Mouse (Mus musculus) kidney, adult 2 months (tissue): ENCODE measurements around the gene Gsg1l2. TPM values are rescaled to one million over a fixed set of nuclear protein-coding genes. Genes with fewer than 3 reads are reported as not detected.

Source experiments
- DNase-seq: peaks from one replicate; pipeline ENCODE4 v3.0.0; 2021
- H3K27ac ChIP-seq: fragments of 200-500 bp; 2 replicates; pipeline ENCODE4 v1.5.1; 2012; ENCODE audit warnings: low read depth, low read length, control low read depth, inconsistent platforms; ENCODE audit not compliant: insufficient read depth
- H3K27me3 ChIP-seq: fragments of 200-500 bp; replicated peaks from 2 replicates; pipeline ENCODE4 v1.6.1; 2012; ENCODE audit warnings: mild to moderate bottlenecking, moderate library complexity, low read length, inconsistent platforms; ENCODE audit not compliant: control insufficient read depth, insufficient read depth
- H3K36me3 ChIP-seq: fragments of 200-500 bp; 2 replicates; pipeline ENCODE4 v1.6.1; 2012; ENCODE audit warnings: mild to moderate bottlenecking, moderate library complexity, low read length, inconsistent platforms; ENCODE audit not compliant: control insufficient read depth, insufficient read depth
- H3K4me1 ChIP-seq: fragments of 200-500 bp; 2 replicates; pipeline ENCODE4 v1.6.1; 2011; ENCODE audit warnings: low read length; ENCODE audit not compliant: control insufficient read depth, insufficient read depth
- H3K4me3 ChIP-seq: fragments of 200-500 bp; 2 replicates; pipeline ENCODE4 v1.5.1; 2011; ENCODE audit warnings: mild to moderate bottlenecking, low read depth, low read length, control low read depth; ENCODE audit not compliant: insufficient read depth
- CTCF ChIP-seq: fragments of 200-500 bp; conservative IDR thresholded peaks from 2 replicates; pipeline ENCODE4 v1.5.1; 2011; ENCODE audit warnings: low read depth, mild to moderate bottlenecking, control low read depth, low read length, moderate library complexity, mixed read lengths; ENCODE audit not compliant: insufficient read depth, insufficient read length
- POLR2A ChIP-seq: fragments of 200-500 bp; IDR thresholded peaks from one replicate; pipeline ENCODE4 v1.6.1; 2011; ENCODE audit warnings: low read depth, low read length, control low read depth
- WGBS: fragments of 180-500 bp; shearing (Covaris S2); methylation state at CpG from one replicate; pipeline ENCODE4 v1.1.7; 2018; 5-methylcytosine and 5-hydroxymethylcytosine counted together
- polyA plus RNA-seq: library from polyadenylated mRNA; depleted of rRNA; stranded (reverse); fragments of >200 nt; gene quantifications from 2 replicates; pipeline ENCODE4 v1.2.3, GENCODE M21; 2012; rRNA removed

The Gsg1l2 gene
- polyA plus RNA-seq, 1 experiment = not detected

GRCm38 (mm10) chr11:67819604-67820003 lies 45.2 kb downstream of the Gsg1l2 start:
- H3K36me3 ChIP-seq = no peaks in the 10 kb centered on the region
- no peak overlapping the region for H3K4me3 ChIP-seq
- no peak for TF ChIP-seq POLR2A
- TF ChIP-seq CTCF = peak; percentile 36
- WGBS = 8% methylated on average over 5 of the region's 5 CpGs
- no peaks in the 10 kb centered on the region; the same call in 1 of the 2 replicates for H3K4me1 ChIP-seq
- H3K27ac ChIP-seq = no peak overlapping the region
- peak; percentile 33 for DNase-seq
- no peaks in the 10 kb centered on the region for H3K27me3 ChIP-seq

GRCm38 (mm10) chr11:67820221-67820620 lies 45.8 kb downstream of the Gsg1l2 start:
- Histone ChIP-seq H3K36me3 (no peaks in the 10 kb centered on the region), H3K27ac (no peak overlapping the region), H3K4me1 (no peaks in the 10 kb centered on the region; the same call in 1 of the 2 replicates), H3K27me3 (no peaks in the 10 kb centered on the region), H3K4me3 (no peak overlapping the region)
- WGBS = 24% methylated on average over 4 of the region's 4 CpGs
- TF ChIP-seq CTCF = peak; percentile 51
- TF ChIP-seq POLR2A = no peak
- peak; percentile 19 for DNase-seq

- H3K4me1 ChIP-seq = no peaks in the 10 kb centered on the region; the same call in 1 of the 2 replicates
- no peaks in the 10 kb centered on the region for H3K36me3 ChIP-seq
- no peaks in the 10 kb centered on the region for H3K27me3 ChIP-seq
- WGBS = 92% methylated on average over 6 of the region's 6 CpGs
- TF ChIP-seq CTCF (no peak), POLR2A (no peak)
- H3K27ac ChIP-seq = no peak overlapping the region
- DNase-seq = no peak
- H3K4me3 ChIP-seq = no peak overlapping the region
Observed at GRCm38 (mm10) chr11:67821560-67821959, 47.2 kb downstream of the Gsg1l2 start.

- Histone ChIP-seq H3K4me3 (no peak overlapping the region), H3K4me1 (no peaks in the 10 kb centered on the region), H3K36me3 (no peaks in the 10 kb centered on the region), H3K27me3 (no peaks in the 10 kb centered on the region), H3K27ac (no peak overlapping the region)
- DNase-seq = peak; percentile 32
- TF ChIP-seq CTCF (no peak), POLR2A (no peak)
- 20% methylated on average over 12 of the region's 12 CpGs for WGBS
Observed at GRCm38 (mm10) chr11:67828360-67829059, 54.1 kb downstream of the Gsg1l2 start.

- TF ChIP-seq POLR2A = no peak
- no peak for TF ChIP-seq CTCF
- Histone ChIP-seq H3K4me1 (no peaks in the 10 kb centered on the region), H3K4me3 (no peak overlapping the region), H3K36me3 (no peaks in the 10 kb centered on the region), H3K27ac (no peak overlapping the region), H3K27me3 (no peaks in the 10 kb centered on the region)
- no peak for DNase-seq
- 73% methylated on average over 6 of the region's 6 CpGs for WGBS
Observed at GRCm38 (mm10) chr11:67829530-67829929, 55.1 kb downstream of the Gsg1l2 start.

GRCm38 (mm10) chr11:67831820-67832219 lies 57.4 kb downstream of the Gsg1l2 start:
- TF ChIP-seq POLR2A (no peak), CTCF (no peak)
- Histone ChIP-seq H3K27me3 (no peaks in the 10 kb centered on the region), H3K4me3 (no peak overlapping the region), H3K36me3 (no peaks in the 10 kb centered on the region), H3K4me1 (no peaks in the 10 kb centered on the region), H3K27ac (no peak overlapping the region)
- DNase-seq = no peak
- WGBS = 67% methylated on average over 5 of the region's 5 CpGs

GRCm38 (mm10) chr11:67835408-67836078 lies 61.1 kb downstream of the Gsg1l2 start:
- no peaks in the 10 kb centered on the region for H3K27me3 ChIP-seq
- 82% methylated on average over 10 of the region's 10 CpGs for WGBS
- TF ChIP-seq POLR2A (no peak), CTCF (no peak)
- H3K36me3 ChIP-seq = no peaks in the 10 kb centered on the region
- no peak for DNase-seq
- no peak overlapping the region for H3K4me3 ChIP-seq
- no peaks in the 10 kb centered on the region for H3K4me1 ChIP-seq
- no peak overlapping the region for H3K27ac ChIP-seq

Other genes starting within 250 kb of the Gsg1l2 start
- gene Rcvrn, start 79.3 kb upstream of the Gsg1l2 start, polyA plus RNA-seq = 0.14 TPM in 1 of 2 replicates, not detected in the other
- 0.01 TPM in 1 of 2 replicates, not detected in the other for gene Glp2r, start 3.5 kb upstream of the Gsg1l2 start, polyA plus RNA-seq
- 1.6 TPM in 1 of 2 replicates, not detected in the other for gene Dhrs7c, start 23.6 kb downstream of the Gsg1l2 start, polyA plus RNA-seq
- gene Usp43, start 147.5 kb downstream of the Gsg1l2 start, polyA plus RNA-seq = 3.0 and 3.5 TPM in 2 replicates
- gene Cfap52, start 191.0 kb downstream of the Gsg1l2 start, polyA plus RNA-seq = 1.9 and 4.8 TPM in 2 replicates
- gene Stx8, start 191.6 kb downstream of the Gsg1l2 start, polyA plus RNA-seq = 6.9 and 10.7 TPM in 2 replicates